Mouse (Mus musculus) lung, postnatal 0 days (tissue): Measurements from ENCODE around the gene Cltrn.

Experiments
- CTCF ChIP-seq: IDR thresholded peaks from 2 replicates; pipeline ENCODE4 v1.5.1; 2016; ENCODE audit warnings: antibody characterized with exemption, mild to moderate bottlenecking
- EP300 ChIP-seq: IDR thresholded peaks from 2 replicates; pipeline ENCODE4 v1.6.1; 2016; ENCODE audit warnings: antibody characterized with exemption, mild to moderate bottlenecking, control low read depth

DNA sequence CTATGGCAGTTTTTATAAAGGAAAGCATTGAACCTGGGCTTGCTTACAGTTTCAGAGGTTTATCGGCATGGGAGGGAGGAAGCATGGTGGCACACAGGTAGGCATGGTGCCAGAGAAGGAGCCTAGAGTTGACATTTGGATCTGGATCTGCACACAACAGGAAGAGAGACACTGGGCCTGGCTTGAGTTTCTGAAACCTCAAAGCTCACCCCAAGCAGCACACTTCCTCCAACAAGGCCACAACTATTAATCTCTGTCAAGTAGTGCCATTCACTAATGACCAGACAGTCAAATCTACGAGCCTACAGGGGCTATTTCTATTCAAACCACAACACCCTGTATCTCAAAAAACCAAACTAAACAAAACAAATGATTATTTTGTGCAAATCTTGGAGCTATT, 41.9 kb upstream of the Cltrn start:
- TF ChIP-seq CTCF: no peak
- no peak for TF ChIP-seq EP300
